Mouse (Mus musculus) heart, postnatal 0 days (tissue): ENCODE results near the gene S1pr1.

Source experiments
- CTCF ChIP-seq: IDR thresholded peaks from 2 replicates; pipeline ENCODE4 v1.5.1; 2016; ENCODE audit warnings: antibody characterized with exemption, control low read depth, low read depth
- EP300 ChIP-seq: IDR thresholded peaks from 2 replicates; pipeline ENCODE4 v1.6.1; 2016; ENCODE audit warnings: antibody characterized with exemption, low read depth

DNA sequence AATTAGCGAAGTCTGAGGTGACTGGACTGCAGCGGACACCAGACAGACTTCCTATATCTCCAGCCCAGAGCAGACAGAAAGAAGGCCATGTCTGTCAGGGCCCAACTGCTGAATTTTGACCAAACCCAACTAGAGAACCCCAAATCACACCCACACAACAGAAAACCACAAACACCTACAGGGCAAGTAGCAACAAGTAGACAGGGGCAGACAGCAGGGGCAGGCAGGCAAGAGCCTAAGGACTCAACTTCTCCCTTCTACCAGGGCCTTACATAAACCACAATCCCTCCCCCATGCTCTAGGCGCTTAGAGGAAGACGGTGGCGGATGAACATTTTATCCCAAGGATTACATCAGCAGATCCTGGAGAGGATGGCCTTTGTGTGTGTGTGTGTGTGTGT, 22.5 kb downstream of the S1pr1 start:
- no peak for TF ChIP-seq EP300
- no peak for TF ChIP-seq CTCF
